Mouse (Mus musculus) myocyte (in vitro differentiated cells): ENCODE data around the gene Fyb2. TPM values are rescaled to one million over a fixed set of nuclear protein-coding genes. Genes with fewer than 3 reads are reported as not detected.

Source experiments
- H3K27me3 ChIP-seq: one replicate; pipeline ENCODE4 v1.6.1; 2011; ENCODE audit not compliant: control insufficient read depth, insufficient read depth, insufficient read length
- H3K36me3 ChIP-seq: one replicate; pipeline ENCODE4 v1.6.1; 2011; ENCODE audit not compliant: control insufficient read depth, insufficient read depth
- H3K4me2 ChIP-seq: one replicate; pipeline ENCODE4 v1.6.1; 2011; ENCODE audit warnings: low read depth, control low read depth
- H3K4me3 ChIP-seq: one replicate; pipeline ENCODE4 v1.5.1; 2011; ENCODE audit warnings: mild to moderate bottlenecking, control low read depth, moderate library complexity
- H3K79me2 ChIP-seq: one replicate; pipeline ENCODE4 v1.6.1; 2011; ENCODE audit not compliant: control insufficient read depth, insufficient read depth
- H3ac ChIP-seq: one replicate; pipeline ENCODE4 v1.6.1; 2011; ENCODE audit not compliant: control insufficient read depth, insufficient read length
- CEBPB ChIP-seq: IDR thresholded peaks from 2 replicates; pipeline ENCODE4 v1.6.1; 2011; ENCODE audit warnings: mild to moderate bottlenecking, moderate library complexity; ENCODE audit not compliant: poor library complexity, insufficient read depth, severe bottlenecking
- E2F4 ChIP-seq: IDR thresholded peaks from one replicate; pipeline ENCODE4 v1.6.1; 2011; ENCODE audit warnings: mild to moderate bottlenecking, control low read depth, moderate library complexity; ENCODE audit not compliant: insufficient read depth
- MAX ChIP-seq: IDR thresholded peaks from one replicate; pipeline ENCODE4 v1.6.1; 2011; ENCODE audit warnings: low read depth, mild to moderate bottlenecking, control low read depth
- MYOD1 ChIP-seq, 3 experiments: IDR thresholded peaks; one replicate each; pipeline ENCODE4 v1.6.1; 2011; ENCODE audit warnings: control low read depth in 2 of 3, low read depth in 2 of 3, mild to moderate bottlenecking in 2 of 3, moderate library complexity in 1 of 3; ENCODE audit not compliant: insufficient read length in 2 of 3, control insufficient read depth in 1 of 3
- MYOG ChIP-seq, 3 experiments: IDR thresholded peaks; one replicate each; pipeline ENCODE4 v1.6.1; 2011; ENCODE audit warnings: control low read depth in 2 of 3, low read depth in 2 of 3, mild to moderate bottlenecking in 2 of 3; ENCODE audit not compliant: insufficient read length in 2 of 3, control insufficient read depth in 1 of 3, insufficient read depth in 1 of 3
- POLR2A ChIP-seq: IDR thresholded peaks from one replicate; pipeline ENCODE4 v1.6.1; 2011; ENCODE audit warnings: low read depth, mild to moderate bottlenecking, control low read depth, moderate library complexity; ENCODE audit not compliant: insufficient read length
- POLR2AphosphoS2 ChIP-seq: IDR thresholded peaks from one replicate; pipeline ENCODE4 v1.6.1; 2011; ENCODE audit warnings: low read depth, control low read depth; ENCODE audit not compliant: insufficient read length
- REST ChIP-seq: IDR thresholded peaks from one replicate; pipeline ENCODE4 v1.6.1; 2011; ENCODE audit warnings: mild to moderate bottlenecking, control low read depth, moderate library complexity; ENCODE audit not compliant: insufficient read depth, insufficient read length
- SRF ChIP-seq: IDR thresholded peaks from one replicate; pipeline ENCODE4 v1.6.1; 2011; ENCODE audit warnings: low read depth; ENCODE audit not compliant: control insufficient read depth, insufficient read length
- TCF12 ChIP-seq: IDR thresholded peaks from one replicate; pipeline ENCODE4 v1.6.1; 2011; ENCODE audit warnings: mild to moderate bottlenecking, control low read depth; ENCODE audit not compliant: poor library complexity, insufficient read depth, severe bottlenecking
- TCF3 ChIP-seq: IDR thresholded peaks from one replicate; pipeline ENCODE4 v1.6.1; 2011; ENCODE audit warnings: low read depth, control low read depth; ENCODE audit not compliant: insufficient read length
- USF1 ChIP-seq: IDR thresholded peaks from one replicate; pipeline ENCODE4 v1.6.1; 2011; ENCODE audit warnings: low read depth, mild to moderate bottlenecking, control low read depth, moderate library complexity
- polyA plus RNA-seq: library from polyadenylated mRNA; unstranded; fragments of >200 nt; fragmentation: generic; extraction: Trizol; gene quantifications from one replicate; pipeline ENCODE4 v1.2.1, GENCODE M21; 2012; ENCODE audit warnings: missing spikeins

Fyb2 gene
- polyA plus RNA-seq, 1 experiment: 0.08 TPM

DNA sequence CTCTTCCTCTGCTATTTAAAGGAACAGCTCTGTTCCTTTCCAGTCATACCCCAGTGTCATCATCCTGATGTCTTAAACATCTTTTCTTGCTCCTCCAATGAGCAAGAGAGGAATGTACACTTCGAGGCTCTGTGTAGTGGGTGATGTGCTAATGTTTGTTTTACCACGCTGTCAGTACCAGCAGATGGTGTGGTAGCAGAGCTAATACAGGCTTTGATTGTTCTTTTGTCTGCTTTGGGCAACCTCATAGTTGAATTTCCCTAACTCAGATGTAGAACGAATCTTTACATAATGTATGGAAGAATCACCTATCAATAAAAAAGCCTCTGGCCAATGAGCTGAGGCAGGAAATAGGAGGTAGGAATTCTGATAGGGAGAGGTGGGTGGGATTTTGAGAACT is 36.0 kb downstream of the Fyb2 start:
- Histone ChIP-seq H3ac (no peak overlapping the region), H3K4me2 (no peak overlapping the region), H3K36me3 (no peaks in the 10 kb centered on the region), H3K79me2 (no peaks in the 10 kb centered on the region), H3K27me3 (no peaks in the 10 kb centered on the region), H3K4me3 (no peak overlapping the region)
- no peak for TF ChIP-seq SRF
- no peak for TF ChIP-seq POLR2A
- no peak for TF ChIP-seq E2F4

DNA sequence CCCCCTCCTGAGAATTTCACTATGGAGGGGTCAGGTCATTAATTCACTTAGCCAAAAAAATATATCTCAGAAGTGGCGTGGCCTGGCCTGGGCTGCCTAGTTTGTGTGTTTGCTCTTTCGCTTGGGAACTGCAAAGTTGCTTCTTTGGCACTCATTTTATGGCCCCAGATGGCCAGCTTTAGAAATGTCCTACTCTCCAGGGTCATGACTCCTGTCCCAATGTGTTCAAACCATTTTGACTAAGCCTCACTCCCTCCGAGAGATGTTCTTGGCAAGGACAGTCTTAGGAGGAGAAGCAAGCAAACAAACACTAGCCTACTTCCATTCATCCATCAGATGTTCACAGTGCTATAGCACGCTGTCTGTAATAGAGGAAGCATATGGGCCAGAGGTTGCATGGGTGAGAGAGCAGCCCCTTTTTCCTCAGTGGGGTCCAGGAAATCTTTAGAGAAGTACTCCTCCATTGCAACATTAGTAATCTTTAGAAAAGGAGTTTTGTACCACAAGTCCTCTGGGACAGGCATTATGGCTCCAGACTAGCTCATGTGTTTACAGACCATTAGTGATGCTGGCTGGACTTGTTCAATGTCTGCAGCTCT is 38.1 kb downstream of the Fyb2 start:
- no peak for TF ChIP-seq POLR2A
- no peak for TF ChIP-seq MYOD1 (IDR thresholded peaks at IDR 0.05; ENCODE audit: control insufficient read depth in 1 of 3, insufficient read length in 2 of 3, low read depth in 2 of 3)
- TF ChIP-seq TCF12: no peak
- no peak for TF ChIP-seq CEBPB
- TF ChIP-seq TCF3: no peak
- no peak for TF ChIP-seq REST
- no peak for TF ChIP-seq E2F4
- no peak for TF ChIP-seq MAX
- TF ChIP-seq MYOG (IDR thresholded peaks at IDR 0.05; ENCODE audit: control insufficient read depth in 1 of 3, insufficient read depth in 1 of 3, insufficient read length in 2 of 3, low read depth in 2 of 3): no peak
- no peak for TF ChIP-seq POLR2AphosphoS2
- no peak for TF ChIP-seq SRF
- no peak for TF ChIP-seq USF1
- H3K36me3 ChIP-seq: no peaks in the 10 kb centered on the region
- no peaks in the 10 kb centered on the region for H3K79me2 ChIP-seq
- no peak overlapping the region for H3ac ChIP-seq
- no peaks in the 10 kb centered on the region for H3K27me3 ChIP-seq
- H3K4me3 ChIP-seq: no peak overlapping the region
- H3K4me2 ChIP-seq: no peak overlapping the region

DNA sequence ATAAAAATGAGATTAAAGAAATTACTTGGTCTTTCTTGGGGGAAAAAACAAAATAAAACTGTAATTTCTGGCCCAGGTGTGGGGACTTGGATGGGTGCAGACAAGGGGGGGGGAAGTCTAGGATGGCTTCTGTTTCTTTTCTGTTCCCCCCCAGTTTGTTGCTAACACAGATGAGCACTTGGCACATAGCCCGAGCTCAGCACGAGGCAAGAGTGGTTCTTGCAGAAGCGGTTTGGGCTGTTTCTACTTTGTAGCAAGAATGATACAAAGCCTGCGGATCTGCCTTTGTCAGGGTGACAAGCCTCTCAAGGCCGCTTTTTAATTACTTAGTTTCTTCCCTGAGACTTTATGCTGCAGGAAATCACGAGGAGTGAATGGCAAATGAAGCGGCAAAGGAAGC is 43.4 kb downstream of the Fyb2 start:
- no peaks in the 10 kb centered on the region for H3K27me3 ChIP-seq
- TF ChIP-seq POLR2AphosphoS2: no peak
- TF ChIP-seq CEBPB: no peak
- no peak for TF ChIP-seq TCF12
- TF ChIP-seq E2F4: no peak
- no peak for TF ChIP-seq MYOG (IDR thresholded peaks at IDR 0.05; ENCODE audit: control insufficient read depth in 1 of 3, insufficient read depth in 1 of 3, insufficient read length in 2 of 3, low read depth in 2 of 3)
- no peak for TF ChIP-seq MYOD1 (IDR thresholded peaks at IDR 0.05; ENCODE audit: control insufficient read depth in 1 of 3, insufficient read length in 2 of 3, low read depth in 2 of 3)
- TF ChIP-seq TCF3: no peak
- TF ChIP-seq MAX: no peak
- TF ChIP-seq SRF: no peak
- TF ChIP-seq POLR2A: no peak
- TF ChIP-seq REST: no peak
- no peak for TF ChIP-seq USF1
- no peak overlapping the region for H3K4me3 ChIP-seq
- H3K79me2 ChIP-seq: no peaks in the 10 kb centered on the region
- no peaks in the 10 kb centered on the region for H3K36me3 ChIP-seq
- H3K4me2 ChIP-seq: no peak overlapping the region
- no peak overlapping the region for H3ac ChIP-seq

DNA sequence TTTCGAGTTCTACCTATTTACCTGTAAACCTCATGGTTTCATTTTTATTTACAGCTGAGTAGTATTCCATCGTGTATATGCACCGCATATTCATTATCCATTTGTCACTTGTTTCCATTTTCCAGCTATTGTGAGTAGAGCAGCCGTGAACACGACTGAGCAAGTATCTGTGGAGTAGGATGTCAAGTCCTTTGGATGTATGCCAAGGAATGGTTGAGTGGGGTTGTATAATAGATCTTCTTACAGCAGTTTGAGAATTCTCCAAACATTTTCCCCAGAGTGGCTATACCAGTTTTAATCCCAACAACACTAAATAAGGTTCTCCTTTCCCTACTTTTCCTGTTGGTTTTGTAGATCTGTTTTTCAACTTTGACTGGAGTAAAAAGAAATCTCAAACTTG is 48.2 kb downstream of the Fyb2 start:
- no peak overlapping the region for H3K4me2 ChIP-seq

DNA sequence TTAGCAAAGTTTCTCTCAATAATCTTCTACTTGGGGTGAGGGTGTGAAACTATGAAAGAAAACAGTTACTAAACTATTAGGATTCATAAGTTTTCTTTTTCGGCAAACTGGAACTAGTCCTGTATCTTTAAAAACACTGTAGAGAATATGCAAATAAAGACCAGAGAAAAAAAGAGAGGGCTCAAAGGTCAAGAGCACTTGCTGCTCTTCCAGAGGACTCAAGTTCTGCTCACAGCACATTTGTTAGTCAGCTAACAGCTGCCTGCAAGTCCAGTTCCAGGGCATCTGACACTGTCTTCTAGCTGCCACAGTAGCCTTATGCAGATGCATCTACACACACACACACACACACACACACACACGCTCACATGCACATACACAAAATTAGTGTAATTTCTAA is 59.4 kb downstream of the Fyb2 start:
- Histone ChIP-seq H3K79me2 (no peaks in the 10 kb centered on the region), H3ac (no peak overlapping the region), H3K36me3 (no peaks in the 10 kb centered on the region), H3K27me3 (no peaks in the 10 kb centered on the region), H3K4me2 (no peak overlapping the region), H3K4me3 (no peak overlapping the region)
- TF ChIP-seq POLR2A (no peak), POLR2AphosphoS2 (no peak), MYOD1 (IDR thresholded peaks at IDR 0.05; ENCODE audit: control insufficient read depth in 1 of 3, insufficient read length in 2 of 3, low read depth in 2 of 3) (no peak), REST (no peak), MYOG (IDR thresholded peaks at IDR 0.05; ENCODE audit: control insufficient read depth in 1 of 3, insufficient read depth in 1 of 3, insufficient read length in 2 of 3, low read depth in 2 of 3) (peak in 1 of 3 experiments; percentile 22), MAX (no peak), TCF3 (no peak)

More for the DNA sequence above, 48.2 kb downstream of the Fyb2 start:
- H3K4me3 ChIP-seq: no peak overlapping the region
- no peak overlapping the region for H3ac ChIP-seq
- TF ChIP-seq SRF (no peak), MYOG (IDR thresholded peaks at IDR 0.05; ENCODE audit: control insufficient read depth in 1 of 3, insufficient read depth in 1 of 3, insufficient read length in 2 of 3, low read depth in 2 of 3) (no peak), CEBPB (no peak), POLR2AphosphoS2 (no peak), USF1 (no peak), REST (no peak), POLR2A (no peak), TCF3 (no peak), TCF12 (no peak), MYOD1 (IDR thresholded peaks at IDR 0.05; ENCODE audit: control insufficient read depth in 1 of 3, insufficient read length in 2 of 3, low read depth in 2 of 3) (no peak), E2F4 (no peak), MAX (no peak)
- no peaks in the 10 kb centered on the region for H3K27me3 ChIP-seq
- no peaks in the 10 kb centered on the region for H3K36me3 ChIP-seq
- H3K79me2 ChIP-seq: no peaks in the 10 kb centered on the region
